Mouse (Mus musculus) stomach, postnatal 0 days (tissue): ENCODE data around the gene Rxfp2.

Experiments used
- CTCF ChIP-seq: IDR thresholded peaks from 2 replicates; pipeline ENCODE4 v1.5.1; 2016; ENCODE audit warnings: antibody characterized with exemption, low read depth, mild to moderate bottlenecking, moderate library complexity
- EP300 ChIP-seq: optimal IDR thresholded peaks from 2 replicates; pipeline ENCODE3; 2016; ENCODE audit warnings: antibody characterized with exemption

DNA sequence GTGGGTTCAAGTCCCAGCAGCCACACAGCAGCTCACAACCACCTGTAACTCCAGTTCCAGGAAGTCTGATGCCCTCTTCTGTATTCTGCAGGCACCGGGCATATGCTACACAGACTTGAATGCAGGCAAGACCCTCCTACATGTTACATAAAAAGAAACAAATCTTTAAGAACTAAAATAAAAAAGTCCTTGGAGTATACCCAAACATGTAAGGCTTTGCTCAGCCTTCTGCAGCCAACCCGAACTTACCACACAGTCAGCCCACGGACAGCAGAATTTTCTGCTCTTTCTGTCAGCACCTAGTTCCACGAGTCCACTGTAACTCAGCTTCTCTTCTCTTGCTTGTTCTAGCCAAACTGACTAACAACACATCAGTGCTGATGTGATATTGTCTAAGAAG is 34.8 kb downstream of the Rxfp2 start:
- TF ChIP-seq CTCF = no peak
- TF ChIP-seq EP300 = no peak
